Mouse (Mus musculus) liver, adult 2 months (tissue): ENCODE measurements at regions not wholly inside any gene's neighbourhood (a gene's known extent, or its start where the extent isn't known, plus 50 kb on each side); places are given as distances from the start of the nearest gene placed in this dataset.

ENCODE experiments used
- DNase-seq: peaks from one replicate; pipeline ENCODE4 v3.0.0-alpha.2; 2011; ENCODE audit warnings: low read depth, low spot score; ENCODE audit errors: extremely low read depth
- H3K27ac ChIP-seq: fragments of 200-500 bp; replicated peaks from 2 replicates; pipeline ENCODE4 v1.5.1; 2012; ENCODE audit warnings: low read depth, mild to moderate bottlenecking, control low read depth, inconsistent platforms, low read length; ENCODE audit not compliant: insufficient read depth
- H3K27me3 ChIP-seq: fragments of 200-500 bp; 2 replicates; pipeline ENCODE4 v1.6.1; 2012; ENCODE audit warnings: mild to moderate bottlenecking, moderate library complexity, low read length, inconsistent platforms; ENCODE audit not compliant: control insufficient read depth, insufficient read depth
- H3K36me3 ChIP-seq: fragments of 200-500 bp; 2 replicates; pipeline ENCODE4 v1.6.1; 2012; ENCODE audit warnings: low read length, inconsistent platforms; ENCODE audit not compliant: control insufficient read depth, insufficient read depth
- H3K4me1 ChIP-seq: fragments of 200-500 bp; 2 replicates; pipeline ENCODE4 v1.6.1; 2011; ENCODE audit warnings: low read length; ENCODE audit not compliant: control insufficient read depth, insufficient read depth
- H3K4me3 ChIP-seq: fragments of 200-500 bp; 2 replicates; pipeline ENCODE4 v1.5.1; 2011; ENCODE audit warnings: low read depth, mild to moderate bottlenecking, control low read depth, low read length, moderate library complexity; ENCODE audit not compliant: insufficient read depth
- H3K79me2 ChIP-seq: fragments of 200-500 bp; 2 replicates; pipeline ENCODE4 v1.6.1; 2012; ENCODE audit warnings: inconsistent platforms, mild to moderate bottlenecking, low read length, moderate library complexity; ENCODE audit not compliant: control insufficient read depth, insufficient read depth
- H3K9ac ChIP-seq: fragments of 200-500 bp; 2 replicates; pipeline ENCODE4 v1.6.1; 2012; ENCODE audit warnings: low read depth, mild to moderate bottlenecking, control low read depth, inconsistent platforms, low read length
- CTCF ChIP-seq: fragments of 200-500 bp; IDR thresholded peaks from 2 replicates; pipeline ENCODE4 v1.5.1; 2011; ENCODE audit warnings: low read depth, low read length, control low read depth
- POLR2A ChIP-seq: fragments of 200-500 bp; IDR thresholded peaks from 2 replicates; pipeline ENCODE4 v1.6.1; 2011; ENCODE audit warnings: low read length, control low read depth; ENCODE audit not compliant: insufficient read depth; ENCODE audit errors: extremely low read depth
- WGBS: fragments of 180-500 bp; shearing (Covaris S2); methylation state at CpG from one replicate; pipeline ENCODE4 v1.1.7; 2018; 5-methylcytosine and 5-hydroxymethylcytosine counted together

DNA sequence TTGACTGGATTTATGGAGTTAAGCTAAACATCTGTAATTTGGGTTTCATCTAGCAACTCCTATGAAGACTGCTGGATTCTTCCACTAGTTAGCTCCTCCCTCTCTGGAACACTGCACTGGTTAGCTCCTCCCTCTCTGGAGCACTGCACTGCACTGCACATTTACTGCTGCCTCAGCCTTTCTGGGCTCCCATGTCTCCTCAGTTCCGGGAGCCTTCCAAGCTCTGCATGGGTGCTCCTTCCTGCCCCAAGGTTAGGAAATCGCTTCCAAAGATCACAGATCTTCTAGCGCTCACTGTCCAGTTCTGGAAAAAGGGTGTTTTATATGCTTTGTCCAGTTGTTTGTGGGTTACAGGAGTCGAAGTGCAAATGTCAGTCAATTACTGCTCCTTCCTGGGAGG, 359.1 kb downstream of the Pik3r1 start:
- Histone ChIP-seq H3K27ac (no peak overlapping the region), H3K4me1 (no peaks in the 10 kb centered on the region), H3K27me3 (no peaks in the 10 kb centered on the region), H3K79me2 (no peaks in the 10 kb centered on the region), H3K9ac (no peak overlapping the region), H3K36me3 (no peaks in the 10 kb centered on the region), H3K4me3 (no peak overlapping the region)
- WGBS: 67% methylated on average over 4 of the region's 4 CpGs
- no peak for TF ChIP-seq CTCF
- no peak for TF ChIP-seq POLR2A
- peak; percentile 69 for DNase-seq

DNA sequence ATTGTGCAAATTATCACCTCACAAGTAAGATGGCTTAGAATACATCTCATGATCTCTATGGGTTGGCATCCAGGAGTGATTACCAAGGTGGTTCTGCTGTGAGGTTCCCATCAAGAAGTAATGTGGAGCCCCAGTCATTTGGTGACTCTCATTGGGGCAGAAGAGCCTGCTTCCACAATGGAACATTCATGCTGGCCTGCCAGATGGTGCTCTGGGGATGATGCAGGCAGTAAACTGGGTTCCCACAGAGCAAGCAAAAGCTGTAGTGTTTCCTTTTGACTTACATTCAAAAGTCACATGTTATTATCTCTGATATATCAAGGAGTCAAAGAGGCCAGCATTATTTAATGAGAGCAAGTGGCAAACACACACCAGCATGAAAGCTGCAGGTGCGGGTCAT, 360.4 kb downstream of the Pik3r1 start:
- Histone ChIP-seq H3K79me2 (no peaks in the 10 kb centered on the region), H3K4me1 (no peaks in the 10 kb centered on the region), H3K27ac (no peak overlapping the region), H3K9ac (no peak overlapping the region), H3K36me3 (no peaks in the 10 kb centered on the region), H3K27me3 (no peaks in the 10 kb centered on the region), H3K4me3 (no peak overlapping the region)
- 96% methylated on average over 1 of the region's 1 CpGs for whole genome bisulfite sequencing
- DNase-seq: no peak
- no peak for TF ChIP-seq CTCF
- TF ChIP-seq POLR2A: no peak

DNA sequence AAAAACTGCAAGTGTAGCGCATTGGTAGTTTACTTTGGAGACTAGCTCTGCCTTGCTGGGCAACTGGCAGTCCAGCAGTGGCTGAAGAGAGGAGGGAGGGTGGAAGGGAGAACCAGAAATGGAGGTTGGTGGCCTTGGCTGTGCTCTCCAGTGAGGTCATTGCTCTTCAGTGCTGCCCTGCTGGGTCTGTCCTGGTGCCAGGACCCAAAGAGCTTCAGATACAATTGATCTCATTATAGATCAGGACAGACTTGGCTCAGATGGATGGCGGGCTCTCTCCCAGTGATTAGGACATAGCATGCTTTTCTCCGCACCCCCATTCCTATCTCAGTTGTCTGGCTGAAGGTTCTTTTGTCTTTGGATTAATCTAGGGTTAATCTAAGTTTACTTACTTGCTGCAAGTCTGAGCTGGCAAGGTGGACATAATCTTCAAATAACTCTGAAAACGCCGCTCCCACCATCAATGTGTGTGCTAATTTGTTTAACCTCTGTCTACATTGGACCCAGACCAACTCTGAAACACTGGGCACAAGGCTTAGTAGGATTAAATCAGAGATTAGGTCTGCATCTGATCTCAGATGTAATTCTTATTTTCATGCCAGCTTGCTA, 394.3 kb downstream of the Pik3r1 start:
- H3K9ac ChIP-seq: no peak overlapping the region

DNA sequence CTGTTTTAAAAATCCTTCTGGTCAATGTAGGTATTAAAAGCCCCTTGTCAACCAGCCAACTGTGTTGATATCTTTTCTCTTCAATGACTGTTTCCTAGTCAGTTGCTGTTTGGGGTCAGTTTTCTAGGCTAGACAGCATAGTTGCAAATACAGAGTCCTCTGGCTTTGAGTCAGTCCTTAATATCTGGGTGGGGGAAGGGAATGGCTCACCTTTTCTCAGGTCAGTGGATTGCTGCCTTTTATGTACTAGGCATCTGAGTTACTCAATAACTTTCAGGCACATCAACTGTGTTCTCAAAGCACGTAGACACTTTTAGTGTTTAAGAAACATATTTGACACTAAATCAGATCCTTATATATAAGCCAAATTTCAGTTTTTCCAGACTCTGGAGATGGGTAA, 396.1 kb downstream of the Pik3r1 start:
- H3K27ac ChIP-seq: no peak overlapping the region
- no peak overlapping the region for H3K4me3 ChIP-seq
- no peak for TF ChIP-seq POLR2A
- TF ChIP-seq CTCF: no peak
- H3K9ac ChIP-seq: no peak overlapping the region
- H3K36me3 ChIP-seq: no peaks in the 10 kb centered on the region
- no peaks in the 10 kb centered on the region for H3K27me3 ChIP-seq
- 14% methylated on average over 1 of the region's 1 CpGs for WGBS
- peaks cover 12% of the 10 kb centered on the region for H3K4me1 ChIP-seq
- H3K79me2 ChIP-seq: no peaks in the 10 kb centered on the region
- DNase-seq: peak; percentile 96

More for the DNA sequence above, 394.3 kb downstream of the Pik3r1 start:
- Histone ChIP-seq H3K36me3 (no peaks in the 10 kb centered on the region), H3K27ac (no peak overlapping the region), H3K4me3 (no peak overlapping the region), H3K79me2 (no peaks in the 10 kb centered on the region), H3K4me1 (peaks cover 12% of the 10 kb centered on the region), H3K27me3 (no peaks in the 10 kb centered on the region)
- TF ChIP-seq POLR2A (no peak), CTCF (no peak)
- peak; percentile 99 for DNase-seq
- 25% methylated on average over 5 of the region's 5 CpGs for WGBS

DNA sequence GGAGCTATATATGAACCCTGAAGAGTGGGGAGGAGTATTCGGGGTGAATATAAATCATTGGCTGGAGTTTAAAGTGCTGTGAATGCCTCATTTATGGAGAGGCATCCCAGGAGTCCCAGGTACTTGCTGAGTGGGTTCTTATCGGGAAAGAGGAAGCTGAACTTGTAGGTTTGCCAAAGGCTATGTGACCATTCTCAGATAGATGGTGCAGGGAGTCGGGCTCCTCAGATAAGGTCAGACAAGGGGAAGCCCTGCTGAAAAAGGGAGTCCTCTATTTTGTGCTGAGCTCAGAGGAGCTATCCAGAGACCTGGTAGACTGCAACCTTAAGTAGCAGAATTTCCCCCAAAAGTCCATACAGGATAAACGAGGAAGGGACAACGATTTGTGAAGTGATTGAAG, 399.8 kb downstream of the Pik3r1 start:
- TF ChIP-seq CTCF: no peak
- TF ChIP-seq POLR2A: no peak
- Histone ChIP-seq H3K27ac (no peak overlapping the region), H3K4me3 (no peak overlapping the region), H3K36me3 (no peaks in the 10 kb centered on the region), H3K9ac (no peak overlapping the region), H3K27me3 (no peaks in the 10 kb centered on the region), H3K4me1 (peaks cover 6% of the 10 kb centered on the region), H3K79me2 (no peaks in the 10 kb centered on the region)
- no peak for DNase-seq
- WGBS: 76% methylated on average over 5 of the region's 5 CpGs

DNA sequence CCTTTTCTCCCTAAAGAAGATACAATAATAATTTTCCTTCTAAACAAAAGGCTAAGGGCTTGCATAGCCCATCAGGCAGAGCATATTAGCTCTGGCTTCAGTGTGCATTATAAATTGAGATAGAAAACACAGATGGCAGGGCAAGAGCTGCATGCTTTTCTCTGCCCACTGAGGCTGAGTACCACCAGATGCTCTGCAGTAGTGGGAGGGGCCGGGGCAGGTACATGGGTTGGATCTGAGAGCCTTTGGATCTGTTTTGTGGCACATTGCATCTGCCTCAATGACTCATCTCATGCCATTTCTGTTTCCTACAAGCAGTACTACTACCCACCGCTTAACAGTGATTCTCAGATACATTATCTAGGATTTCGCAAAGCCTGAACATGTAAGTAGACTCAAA, 412.7 kb downstream of the Pik3r1 start:
- H3K4me3 ChIP-seq: no peak overlapping the region
- peaks cover 9% of the 10 kb centered on the region; the same call in 1 of the 2 replicates for H3K4me1 ChIP-seq
- DNase-seq: no peak
- WGBS: 95% methylated on average over 3 of the region's 3 CpGs
- no peak for TF ChIP-seq POLR2A
- no peak for TF ChIP-seq CTCF
- no peaks in the 10 kb centered on the region for H3K36me3 ChIP-seq
- H3K27me3 ChIP-seq: no peaks in the 10 kb centered on the region
- no peak overlapping the region for H3K9ac ChIP-seq
- no peak overlapping the region for H3K27ac ChIP-seq
- H3K79me2 ChIP-seq: no peaks in the 10 kb centered on the region
